Mouse (Mus musculus): ENCODE results near the gene Ptch2.

- TF ChIP-seq FLI1 (IDR thresholded peaks at IDR 0.05; ENCODE audit: low read length) = no peak
- no peak for TF ChIP-seq GATA1 (IDR thresholded peaks at IDR 0.05; ENCODE audit: borderline replicate concordance, low read length)
These were observed 8.8 kb downstream of the Ptch2 start for GRCm38 (mm10) chr4:117104672-117105071.

Data from megakaryocyte, embryonic 14.5 days (primary cell).